Mouse (Mus musculus) cerebellum, adult 8-10 months (tissue): Measurements from ENCODE around the gene Cygb.
"Not testable (repeated sequence)": the region's sequence is repeated elsewhere in the genome, so short reads cannot be mapped to it uniquely, and the experiment has no call there.

Source experiments
- DNase-seq: peaks from one replicate; pipeline ENCODE4 v3.0.0; 2022

Cygb gene

GRCm38 (mm10) chr11:116654255-116654821 lies at the start of gene Cygb:
Cygb (minus strand) TSS chr11:116654313.
- peak; percentile 75 for DNase-seq

DNA sequence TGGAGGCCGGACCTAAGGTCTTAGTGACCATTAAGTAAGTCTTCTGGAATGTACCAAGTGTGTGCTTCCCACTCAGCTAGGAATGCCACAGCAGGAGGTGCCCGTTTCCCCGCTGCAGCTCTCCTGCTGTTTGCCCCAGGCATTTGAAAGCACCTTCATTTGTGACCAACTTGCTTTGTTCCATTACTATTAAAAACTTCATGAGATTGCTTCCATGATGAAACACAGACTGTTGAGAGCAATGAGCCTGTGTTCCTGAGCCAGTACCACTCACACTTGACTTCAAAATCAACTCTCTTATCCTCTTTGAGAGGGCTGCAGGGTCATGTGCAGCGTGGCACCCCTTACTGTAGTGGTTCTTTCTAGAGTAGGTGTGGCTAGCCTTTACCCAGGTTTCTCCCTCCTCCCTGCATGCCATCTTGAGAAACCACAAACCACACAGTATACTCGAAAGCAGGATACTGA lies 47.3 kb upstream of the Cygb start:
- DNase-seq = no peak

GRCm38 (mm10) chr11:116697521-116697920 lies 43.4 kb upstream of the Cygb start:
- DNase-seq = no peak

- DNase-seq = no peak
Observed at GRCm38 (mm10) chr11:116696426-116696825, 42.3 kb upstream of the Cygb start.

- DNase-seq = no peak
Observed at GRCm38 (mm10) chr11:116695194-116695880, 41.2 kb upstream of the Cygb start.

GRCm38 (mm10) chr11:116694250-116695193 lies 40.4 kb upstream of the Cygb start:
- DNase-seq = no peak

GRCm38 (mm10) chr11:116693899-116694249 lies 39.8 kb upstream of the Cygb start:
- DNase-seq = no peak

GRCm38 (mm10) chr11:116690701-116691575 lies 36.8 kb upstream of the Cygb start:
- DNase-seq = no peak

DNA sequence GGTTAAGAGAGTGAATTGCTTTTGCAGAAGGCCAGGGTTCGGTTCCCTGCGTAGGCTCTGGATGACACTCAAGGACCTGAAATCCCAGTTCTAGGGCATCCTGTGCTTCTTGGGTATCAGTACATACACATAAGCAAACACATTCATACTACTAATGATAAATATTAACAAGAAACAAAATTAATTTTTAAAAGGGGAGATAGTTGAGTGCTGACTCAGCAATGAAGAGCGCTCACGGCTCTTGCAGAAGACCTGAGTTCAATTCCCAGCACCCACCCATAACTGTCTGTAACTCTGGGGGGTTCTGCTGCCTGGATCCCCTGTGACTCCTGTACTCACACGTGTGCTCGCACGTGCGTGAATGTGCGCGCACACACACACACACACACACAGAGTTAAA lies 35.5 kb upstream of the Cygb start:
- DNase-seq = no peak

- DNase-seq = no peak
Observed at GRCm38 (mm10) chr11:116687897-116688296, 33.8 kb upstream of the Cygb start.

- no peak for DNase-seq
Observed at GRCm38 (mm10) chr11:116685729-116686128, 31.6 kb upstream of the Cygb start.

DNA sequence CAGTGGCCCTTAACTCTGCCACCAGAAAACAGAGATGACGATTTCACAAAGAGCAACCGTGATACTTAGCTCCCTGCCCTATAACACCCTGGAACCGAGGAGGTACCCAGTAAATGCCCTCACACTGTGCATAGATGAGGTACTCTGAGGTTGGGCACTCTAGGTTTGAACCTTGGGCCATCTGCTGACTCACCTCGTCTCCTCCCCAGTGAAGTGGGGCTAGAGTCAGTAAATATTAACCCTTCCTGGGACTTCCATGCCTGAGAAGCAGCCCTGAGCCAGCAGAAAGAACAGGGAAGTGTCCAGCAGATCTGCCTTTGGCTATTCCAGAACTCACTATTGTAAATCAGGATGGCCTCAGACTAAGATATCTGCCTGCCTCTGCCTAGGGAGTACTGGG lies 29.7 kb upstream of the Cygb start:
- no peak for DNase-seq

GRCm38 (mm10) chr11:116682501-116683144 lies 28.5 kb upstream of the Cygb start:
- no peak for DNase-seq

DNA sequence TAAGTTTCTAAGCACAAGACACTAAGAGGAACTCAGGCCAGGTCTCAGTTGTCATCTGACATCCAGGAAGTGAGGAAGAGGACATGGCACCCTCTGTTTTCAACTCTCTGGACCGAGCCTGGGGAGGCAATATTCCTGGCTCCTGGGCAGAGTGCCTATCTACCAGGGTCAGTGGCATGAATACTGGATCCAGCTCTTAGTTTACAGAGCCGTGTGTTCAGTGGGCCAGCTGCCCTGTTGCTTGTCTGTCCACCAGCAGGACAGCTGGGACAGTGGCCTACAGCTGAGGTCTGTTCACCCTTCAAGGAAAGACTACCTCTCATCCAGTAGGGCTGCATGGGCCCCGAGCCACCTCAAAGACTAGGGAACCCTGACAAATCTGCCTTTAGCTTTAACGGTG lies 27.0 kb upstream of the Cygb start:
- DNase-seq = no peak

- DNase-seq = no peak
Observed at GRCm38 (mm10) chr11:116680321-116681091, 26.4 kb upstream of the Cygb start.

GRCm38 (mm10) chr11:116679148-116679547 lies 25.0 kb upstream of the Cygb start:
- DNase-seq = no peak

DNA sequence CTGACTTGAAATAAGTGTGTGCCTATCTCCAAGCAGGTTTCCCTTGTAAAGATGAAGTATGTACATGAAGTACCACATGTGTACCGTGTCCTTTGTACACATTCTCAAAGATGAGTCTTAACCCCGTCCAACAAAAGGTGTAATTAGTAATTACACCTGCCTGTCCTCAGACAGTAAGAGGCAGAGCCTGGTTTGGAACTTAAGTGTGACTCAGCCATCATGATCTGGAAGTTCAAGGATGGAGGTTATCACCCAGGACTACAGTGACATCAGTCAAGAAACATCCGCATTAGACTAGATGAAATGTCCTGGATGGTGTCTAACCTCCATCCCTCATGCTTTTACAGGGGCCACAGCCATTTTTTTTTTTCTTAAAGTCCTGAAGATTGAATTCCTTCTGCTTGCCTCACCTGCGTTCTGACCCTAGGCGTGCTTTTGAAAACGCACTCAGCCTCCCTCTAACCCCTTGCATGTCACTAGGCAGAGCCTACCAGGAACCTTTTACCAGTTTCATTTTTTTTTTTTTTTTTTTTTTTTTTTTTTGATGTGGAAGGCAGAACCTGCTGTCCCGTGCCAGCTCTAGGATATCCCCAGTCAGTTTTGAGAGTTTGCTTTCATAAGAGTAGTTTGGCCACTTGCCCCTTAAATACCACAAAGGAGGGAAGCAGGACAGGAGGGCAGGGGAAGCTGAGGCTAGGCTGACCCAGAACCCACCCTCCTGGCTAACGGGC lies 23.8 kb upstream of the Cygb start:
- no peak for DNase-seq

DNA sequence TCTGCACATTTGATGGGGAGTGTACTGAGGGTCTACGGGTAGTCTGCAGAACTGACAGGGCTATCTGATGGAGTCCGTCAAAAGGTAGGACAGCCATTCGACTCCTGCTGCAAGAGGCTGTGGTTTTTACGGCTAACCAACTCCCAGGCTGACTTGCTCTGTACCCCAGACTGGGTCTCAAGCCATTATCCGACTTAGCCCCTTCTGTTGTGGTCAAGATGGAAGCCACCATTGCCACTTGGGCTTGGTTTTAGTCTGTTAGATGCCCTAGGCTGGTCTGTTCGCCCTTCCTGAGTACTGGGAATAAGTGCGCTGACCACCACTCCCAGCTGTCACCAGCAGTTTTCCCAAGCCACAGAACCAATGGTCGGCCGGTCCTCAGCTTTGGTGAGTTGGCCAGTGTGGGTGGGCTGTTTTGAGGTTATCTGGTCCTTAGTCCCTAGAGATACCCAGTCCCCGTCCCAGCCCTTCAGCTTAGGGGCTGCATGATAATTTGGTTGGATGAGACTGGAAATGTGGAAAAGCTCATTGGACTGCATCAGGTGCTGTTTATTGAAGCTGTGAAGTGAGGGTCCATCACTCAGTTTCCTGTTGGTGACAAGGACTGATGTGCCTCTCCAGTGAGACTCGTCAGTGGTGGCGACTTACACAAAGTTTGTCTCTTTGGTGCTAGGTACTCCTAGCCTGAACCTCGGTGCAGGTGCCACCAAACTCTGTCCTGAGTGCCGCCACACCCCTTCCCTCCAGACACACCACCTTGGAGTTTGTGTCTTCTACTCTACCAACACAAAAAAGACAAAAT lies 22.3 kb upstream of the Cygb start:
- DNase-seq = no peak

DNA sequence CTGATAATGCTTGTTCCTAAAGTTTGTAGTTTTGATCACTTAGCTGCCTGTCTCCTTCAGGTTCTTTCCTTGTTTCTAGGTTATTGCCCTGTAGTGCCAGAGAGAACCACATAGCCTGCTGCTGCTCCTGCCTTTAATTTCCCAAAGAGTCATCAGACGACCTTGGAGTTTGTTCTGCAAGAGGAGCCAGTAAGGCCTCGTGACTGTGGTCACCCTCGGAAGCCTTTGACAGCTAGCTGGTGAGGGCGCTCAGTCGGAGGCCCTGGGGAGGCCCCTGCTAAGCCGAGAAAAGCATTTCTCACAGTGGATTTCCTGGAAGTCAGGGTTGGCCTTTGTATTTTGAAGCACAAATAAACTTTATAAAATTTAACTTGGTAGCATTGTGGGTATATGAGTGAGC lies 21.3 kb upstream of the Cygb start:
- DNase-seq = not testable (repeated sequence)
